Mouse (Mus musculus): ENCODE results near the gene Rnf133. TPM values are rescaled to one million over a fixed set of nuclear protein-coding genes. Genes with fewer than 3 reads are reported as not detected.

Rnf133 gene
- not detected in 2 replicates for polyA plus RNA-seq (2012; rRNA removed)

DNA sequence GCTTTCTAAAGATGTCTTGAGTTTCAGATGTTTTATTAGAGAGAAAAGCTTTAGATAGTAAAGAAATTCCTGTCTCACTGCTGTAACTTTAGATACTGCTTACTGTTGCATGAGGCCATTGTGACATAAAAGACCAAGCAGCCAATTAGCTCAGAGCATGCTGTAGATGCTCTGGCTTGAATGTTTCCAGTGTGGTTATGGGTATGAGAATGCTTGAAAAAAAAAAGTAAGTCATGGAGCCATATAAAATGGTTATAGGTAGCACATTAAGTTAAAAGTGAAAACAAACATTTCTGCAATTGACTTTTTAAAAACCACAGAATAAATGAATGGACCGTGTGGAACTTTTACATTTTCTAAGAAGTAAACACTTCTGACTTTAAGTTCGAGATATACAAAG lies at the start of gene Rnf133:
Gene Rnf133, minus strand, starts transcription at position 101 of the 400 bp plus-strand sequence.
- DNase-seq (ENCODE audit: low read depth, low spot score): no peak
- WGBS: 84% methylated on average over 2 of the region's 2 CpGs

DNA sequence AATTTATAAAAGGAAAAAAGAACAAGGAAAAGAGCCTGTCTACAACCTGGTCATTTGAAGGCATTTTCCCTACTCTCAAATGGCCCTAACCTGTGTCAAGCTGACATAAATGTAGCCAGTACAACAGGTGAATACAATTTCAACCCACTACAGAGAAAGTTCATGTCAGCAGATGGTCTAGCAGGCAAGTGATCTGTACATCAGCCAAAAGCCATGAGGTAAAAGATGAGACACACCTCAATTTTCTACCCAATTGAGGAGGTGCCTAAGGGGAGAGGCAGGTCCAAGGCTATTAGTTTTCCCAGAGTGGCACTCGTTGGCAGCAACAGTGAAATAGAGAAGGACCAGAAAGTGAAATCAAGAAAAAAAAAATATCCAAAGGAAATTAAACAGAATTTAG lies 28.1 kb upstream of the Rnf133 start:
- WGBS: 61% methylated on average over 1 of the region's 1 CpGs
- no peak for DNase-seq (ENCODE audit: low read depth, low spot score)

DNA sequence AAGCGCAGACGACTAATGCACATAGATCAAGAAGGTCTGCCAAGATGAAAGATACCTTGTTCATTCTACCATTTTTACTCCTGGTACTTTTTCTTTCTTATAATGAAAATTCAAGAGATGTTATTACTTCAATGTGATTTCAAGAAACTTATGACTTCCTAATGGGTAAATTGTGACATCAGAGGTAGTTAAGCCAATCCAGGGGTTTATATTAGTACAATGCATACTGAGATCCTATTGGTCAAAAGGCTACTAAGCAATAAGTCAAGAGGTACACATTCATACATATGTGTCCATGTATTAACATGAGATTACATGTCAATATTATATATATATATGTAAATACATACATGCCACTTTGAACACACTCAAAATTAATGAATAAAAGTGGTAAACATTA lies 4.9 kb upstream of the Rnf133 start, which contains the start of gene Rnf148:
Gene Rnf148, minus strand, starts transcription at position 101 of the 400 bp plus-strand sequence.
- WGBS: 95% methylated on average over 2 of the region's 2 CpGs
- no peak for DNase-seq (ENCODE audit: low read depth, low spot score)

DNA sequence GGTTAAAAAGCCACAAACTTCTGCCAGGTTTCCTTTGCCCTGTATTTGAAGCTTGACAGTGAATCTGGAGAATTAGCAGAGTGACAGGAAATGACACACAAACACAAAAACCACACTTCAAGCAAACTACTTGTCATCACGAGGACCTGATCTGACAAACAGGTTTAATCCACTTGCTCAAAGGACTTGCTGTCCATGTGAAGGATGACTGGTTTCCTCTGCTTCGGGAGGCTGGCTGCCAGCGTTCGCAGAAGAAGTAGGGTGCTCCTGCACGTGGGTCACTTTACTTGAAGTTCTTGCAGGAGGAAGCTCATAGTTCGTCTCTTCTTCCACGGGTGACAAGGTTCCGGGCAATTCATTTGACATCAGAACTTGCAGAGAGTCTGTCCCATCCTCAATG lies 1.4 kb downstream of the Rnf133 start:
- DNase-seq (ENCODE audit: low read depth, low spot score): no peak
- WGBS: 69% methylated on average over 8 of the region's 8 CpGs

DNA sequence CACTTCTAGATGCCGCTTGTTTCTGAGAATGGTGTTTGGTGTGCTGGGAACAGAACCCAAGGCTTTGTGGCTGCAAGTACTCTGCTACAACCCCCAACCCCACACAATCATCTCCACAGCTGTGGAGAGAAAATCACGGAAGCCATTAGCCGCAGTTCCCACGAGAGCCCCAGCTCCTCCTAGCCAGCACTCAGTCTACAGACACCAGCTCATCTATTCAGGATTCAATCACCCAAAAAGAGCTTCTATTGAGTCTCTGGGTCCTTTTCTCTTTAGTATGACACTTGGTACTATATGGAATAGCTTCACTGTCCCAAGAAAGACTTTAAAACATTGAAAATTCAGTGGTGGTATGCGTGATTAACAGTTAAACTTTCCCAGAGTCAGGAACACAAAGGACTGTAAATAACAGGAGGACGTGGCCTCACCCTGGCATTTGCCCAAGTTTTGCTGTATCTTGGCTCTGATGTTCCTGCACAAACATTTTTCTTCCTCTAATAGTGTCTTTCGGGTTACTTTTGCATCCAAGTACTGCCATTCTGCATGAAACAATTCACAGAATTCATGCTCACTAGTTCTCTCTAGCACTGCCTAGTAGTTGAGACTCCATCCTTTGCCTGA lies 2.4 kb downstream of the Rnf133 start:
- DNase-seq (ENCODE audit: low read depth, low spot score): no peak
- 52% methylated on average over 7 of the region's 7 CpGs for WGBS

DNA sequence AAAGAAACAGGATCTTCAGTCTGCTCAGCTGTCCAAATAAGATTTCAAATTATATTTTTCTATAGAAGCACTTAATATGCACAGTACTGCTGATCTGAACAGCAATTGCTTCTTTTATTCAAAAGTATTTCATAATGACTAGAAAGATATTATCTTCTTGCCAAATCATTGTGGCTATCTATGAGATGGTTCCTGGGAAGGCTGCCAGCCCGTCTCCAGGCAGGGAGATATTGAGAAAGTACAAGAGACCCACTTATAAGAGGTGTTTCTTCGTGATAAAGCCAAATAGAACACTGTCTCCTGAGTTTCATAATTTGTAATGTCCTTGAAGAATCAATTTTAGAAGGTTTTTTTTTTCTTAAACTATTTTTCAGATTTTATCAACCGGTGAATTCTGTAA lies 13.0 kb downstream of the Rnf133 start:
- DNase-seq (ENCODE audit: low read depth, low spot score): no peak
- WGBS: 81% methylated on average over 3 of the region's 3 CpGs

DNA sequence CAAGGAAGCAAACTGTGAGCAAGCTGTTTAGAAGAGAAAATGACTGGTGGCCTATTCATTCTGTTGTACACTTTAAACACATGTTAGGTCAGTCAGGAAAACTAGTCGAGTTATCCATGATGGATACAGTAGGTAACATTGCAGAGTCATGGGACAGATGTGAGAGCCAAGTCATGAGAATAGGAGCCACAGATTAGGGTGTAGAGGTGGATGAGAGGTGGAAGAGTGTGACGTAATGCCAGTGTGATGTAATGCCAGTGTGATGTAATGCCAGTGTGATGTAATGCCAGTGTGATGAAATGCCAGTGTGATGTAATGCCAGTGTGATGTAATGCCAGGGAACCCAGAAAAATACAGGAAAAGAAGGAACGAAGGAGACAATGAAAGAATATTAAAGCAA lies 14.9 kb downstream of the Rnf133 start:
- WGBS: 88% methylated on average over 3 of the region's 3 CpGs
- no peak for DNase-seq (ENCODE audit: low read depth, low spot score)

DNA sequence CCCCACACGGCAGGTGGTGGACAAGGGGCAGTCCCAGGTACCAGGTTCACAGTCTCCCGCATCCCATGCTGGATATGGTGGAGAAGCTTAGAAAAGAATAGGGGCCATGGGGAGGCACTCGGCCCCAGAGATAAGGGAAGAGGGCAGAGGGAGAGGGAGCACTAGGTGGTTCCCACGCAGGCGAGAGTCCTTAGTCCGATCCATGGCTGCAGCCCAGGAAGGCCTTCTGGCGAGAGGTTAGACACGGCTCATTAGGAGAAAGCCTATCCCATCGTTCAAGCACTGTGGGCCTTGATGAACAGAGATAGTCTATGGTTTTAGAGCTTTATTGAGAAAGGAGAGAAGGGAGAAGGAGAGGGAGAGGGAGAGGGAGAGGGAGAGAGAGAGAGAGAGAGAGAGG lies 16.1 kb downstream of the Rnf133 start:
- 88% methylated on average over 9 of the region's 9 CpGs for WGBS
- no peak for DNase-seq (ENCODE audit: low read depth, low spot score)

DNA sequence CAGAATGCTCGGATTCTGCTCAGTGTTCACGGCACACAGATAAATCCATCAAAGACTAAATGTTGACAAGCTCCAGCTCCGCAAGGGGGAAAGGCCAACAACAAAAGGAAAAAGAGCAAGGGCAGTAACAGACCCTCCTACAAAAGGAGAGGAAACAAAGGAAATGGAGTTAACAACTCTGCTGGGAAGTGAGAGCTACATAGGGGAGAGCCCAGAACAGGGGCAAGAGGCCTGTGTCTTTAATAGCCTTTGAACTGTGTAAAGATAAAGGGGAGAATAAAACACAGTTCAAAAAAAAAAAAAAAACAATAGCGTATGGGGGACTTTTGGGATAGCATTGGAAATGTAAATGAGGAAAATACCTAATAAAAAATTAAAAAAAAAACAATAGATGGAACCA lies 19.6 kb downstream of the Rnf133 start:
- 77% methylated on average over 4 of the region's 4 CpGs for WGBS
- DNase-seq (ENCODE audit: low read depth, low spot score): no peak

Other genes with a start within 250 kb of the Rnf133 start
- not detected in 2 replicates for gene Rnf148, start 4.8 kb upstream of the Rnf133 start, polyA plus RNA-seq (2012; rRNA removed)
- gene Cadps2, start 189.1 kb upstream of the Rnf133 start, polyA plus RNA-seq (2012; rRNA removed): 4.1 and 4.4 TPM in 2 replicates

All from large intestine, adult 2 months (tissue).